Mouse (Mus musculus): ENCODE measurements around the gene Eif3b.
"Not testable (repeated sequence)": the region's sequence is repeated elsewhere in the genome, so short reads cannot be mapped to it uniquely, and the experiment has no call there.

Eif3b gene

GRCm38 (mm10) chr5:140396166-140396940, 22.8 kb upstream of the Eif3b start:
- DNase-seq = peak; percentile 26

- DNase-seq = no peak
These were observed 16.4 kb upstream of the Eif3b start for GRCm38 (mm10) chr5:140402640-140403270.

DNA sequence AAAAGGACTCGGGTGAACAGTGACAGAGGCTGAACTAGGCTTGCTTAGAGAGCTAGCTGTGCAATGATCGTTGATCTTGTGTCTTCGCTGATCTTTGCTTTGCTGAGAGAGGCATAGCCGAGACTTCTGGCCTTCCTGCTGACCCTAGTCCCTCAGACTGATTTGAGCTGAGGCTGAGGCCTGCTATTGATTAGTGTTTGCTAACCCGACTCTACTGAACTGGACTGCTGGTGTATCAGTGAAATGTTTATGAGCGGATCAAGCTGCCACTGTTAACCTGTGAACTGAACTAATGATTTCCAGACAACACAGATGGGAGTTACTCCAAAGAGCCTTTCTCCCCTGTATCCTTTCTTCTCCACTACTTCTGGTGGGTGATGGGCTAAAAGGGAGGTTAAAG, 14.0 kb upstream of the Eif3b start:
- no peak for DNase-seq

GRCm38 (mm10) chr5:140406666-140407065, 12.5 kb upstream of the Eif3b start:
- no peak for DNase-seq

DNA sequence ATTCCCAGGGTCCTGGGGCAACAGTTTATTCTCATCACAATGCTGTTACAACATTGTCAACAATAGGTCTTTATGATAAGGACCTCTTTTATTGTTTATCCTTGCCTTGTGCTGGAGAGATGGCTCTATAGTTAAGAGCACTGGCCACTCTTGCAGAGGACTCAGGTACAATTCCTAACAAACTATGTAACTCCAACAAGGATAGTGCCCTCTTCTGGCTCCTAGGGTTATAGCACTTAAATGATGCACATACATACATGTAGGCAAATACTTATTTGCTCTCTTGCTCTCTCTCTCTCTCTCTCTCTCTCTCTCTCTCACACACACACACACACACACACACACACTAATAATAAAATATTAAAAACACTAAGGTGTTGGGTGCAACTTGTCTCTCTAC, 10.3 kb upstream of the Eif3b start:
- DNase-seq = no peak

GRCm38 (mm10) chr5:140411339-140411738, 7.8 kb upstream of the Eif3b start:
- DNase-seq = peak; percentile 67

- no peak for DNase-seq
These were observed 4.5 kb upstream of the Eif3b start for GRCm38 (mm10) chr5:140414647-140415046.

- no peak for DNase-seq
These were observed 1.0 kb upstream of the Eif3b start for GRCm38 (mm10) chr5:140418106-140418488.

GRCm38 (mm10) chr5:140419442-140420080, 433 bp downstream of the Eif3b start:
- DNase-seq = peak; percentile 43

DNA sequence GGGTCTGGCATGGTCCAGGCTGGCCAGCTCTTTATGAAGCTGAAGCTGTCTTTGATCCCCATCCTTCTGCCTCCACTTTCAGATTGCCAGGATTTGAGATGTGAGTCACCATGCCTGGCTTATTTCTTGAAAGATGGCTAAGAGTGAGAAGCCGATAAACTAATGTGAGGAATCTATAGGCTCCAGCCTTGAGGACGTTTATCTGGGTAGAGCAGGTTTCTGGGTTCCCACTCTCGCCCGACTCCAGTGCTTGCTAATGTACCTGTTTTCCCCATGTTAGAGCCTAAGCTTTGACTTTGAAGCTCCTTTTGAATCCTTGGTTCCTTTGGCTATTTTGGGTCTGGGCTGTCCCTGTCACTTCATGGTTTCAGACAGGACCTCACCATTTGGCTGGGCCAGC, 1.5 kb downstream of the Eif3b start:
- no peak for DNase-seq

GRCm38 (mm10) chr5:140425016-140425783, 6.1 kb downstream of the Eif3b start:
- DNase-seq = no peak

DNA sequence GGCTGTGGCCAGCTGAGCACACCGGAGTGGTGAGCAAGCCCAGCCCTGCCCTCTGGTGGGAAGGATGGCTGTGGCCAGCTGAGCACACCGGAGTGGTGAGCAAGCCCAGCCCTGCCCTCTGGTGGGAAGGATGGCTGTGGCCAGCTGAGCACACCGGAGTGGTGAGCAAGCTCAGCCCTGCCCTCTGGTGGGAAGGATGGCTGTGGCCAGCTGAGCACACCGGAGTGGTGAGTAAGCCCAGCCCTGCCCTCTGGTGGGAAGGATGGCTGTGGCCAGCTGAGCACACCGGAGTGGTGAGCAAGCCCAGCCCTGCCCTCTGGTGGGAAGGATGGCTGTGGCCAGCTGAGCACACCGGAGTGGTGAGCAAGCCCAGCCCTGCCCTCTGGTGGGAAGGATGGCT, 20.0 kb downstream of the Eif3b start:
- DNase-seq = not testable (repeated sequence)

DNA sequence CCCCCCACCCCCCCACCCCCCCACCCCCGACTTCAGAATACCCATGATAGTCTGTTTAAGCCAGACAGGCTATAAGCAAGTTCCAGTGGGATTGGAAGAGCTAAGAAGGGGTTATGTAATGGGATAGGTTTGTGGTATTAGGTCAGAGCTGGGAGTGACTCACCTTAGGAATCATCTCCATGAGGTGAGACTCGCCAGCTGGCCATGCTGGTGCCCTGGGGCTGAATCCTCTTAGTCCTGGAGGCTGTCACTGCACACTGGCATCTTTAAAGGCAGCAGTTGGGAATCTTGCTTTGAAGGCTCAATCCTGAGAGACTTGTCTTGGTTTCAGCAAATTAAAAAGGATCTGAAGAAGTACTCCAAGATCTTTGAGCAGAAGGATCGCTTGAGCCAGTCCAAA, 22.3 kb downstream of the Eif3b start:
- DNase-seq = no peak

DNA sequence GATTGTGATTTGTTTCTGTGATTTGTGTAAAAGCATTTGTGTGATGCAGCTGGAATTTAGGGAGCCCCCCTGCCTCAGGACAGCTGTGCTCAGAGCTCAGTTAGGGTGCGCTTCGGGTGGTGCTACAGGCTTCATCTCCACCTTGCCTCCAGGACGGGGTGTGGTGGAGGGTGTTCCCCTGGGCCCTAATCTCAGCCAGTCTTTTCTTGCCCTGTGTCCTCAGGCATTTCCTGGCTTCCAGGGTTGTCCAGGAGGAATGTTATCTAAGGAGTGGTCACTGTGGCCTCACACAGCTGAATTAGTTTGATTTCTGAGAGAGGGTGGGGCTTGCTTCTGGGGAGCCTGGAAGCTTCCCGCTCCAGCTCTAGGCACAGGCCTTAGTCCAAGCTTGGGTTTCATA, 24.9 kb downstream of the Eif3b start:
- no peak for DNase-seq

GRCm38 (mm10) chr5:140445345-140445744, 26.2 kb downstream of the Eif3b start, which contains the start of gene Gm4869:
Gene Gm4869 (plus strand): TSS chr5:140445645.
- no peak for DNase-seq

GRCm38 (mm10) chr5:140446054-140446453, 26.9 kb downstream of the Eif3b start:
- no peak for DNase-seq

GRCm38 (mm10) chr5:140454488-140454887, 35.4 kb downstream of the Eif3b start:
- DNase-seq = no peak

GRCm38 (mm10) chr5:140455466-140455865, 36.3 kb downstream of the Eif3b start:
- no peak for DNase-seq

GRCm38 (mm10) chr5:140461476-140461875, 42.3 kb downstream of the Eif3b start:
- DNase-seq = no peak

DNA sequence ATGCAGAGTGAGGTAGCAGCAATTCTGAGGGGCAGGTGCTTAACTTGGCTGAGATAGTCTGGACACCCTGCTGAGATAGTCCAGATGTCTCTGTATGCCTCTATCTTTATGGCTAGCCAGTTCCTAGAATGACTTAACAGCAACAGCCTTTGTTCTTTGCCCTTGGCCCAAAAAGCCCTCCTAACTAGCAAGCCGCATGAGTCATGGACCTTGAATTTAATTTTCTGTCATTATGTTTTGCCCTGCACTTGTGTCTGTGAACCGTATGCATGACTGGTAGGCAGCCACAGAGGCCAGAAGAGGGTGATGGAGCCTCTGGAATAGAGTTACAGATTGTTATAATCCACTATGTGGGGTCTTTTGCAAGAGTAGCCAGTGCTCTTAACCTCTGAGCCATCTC, 44.0 kb downstream of the Eif3b start:
- DNase-seq = not testable (repeated sequence)

- no peak for DNase-seq
These were observed 45.8 kb downstream of the Eif3b start for GRCm38 (mm10) chr5:140464943-140465342.

- DNase-seq = no peak
These were observed 53.2 kb downstream of the Eif3b start for GRCm38 (mm10) chr5:140472336-140472735.

- DNase-seq = no peak
These were observed 62.3 kb downstream of the Eif3b start for GRCm38 (mm10) chr5:140481458-140481857.

Data from right cerebral cortex, postnatal 14 days (tissue).